Mouse (Mus musculus) kidney, embryonic 16.5 days (tissue): ENCODE results near the gene Gm49325. TPM values are rescaled to one million over a fixed set of nuclear protein-coding genes. Genes with fewer than 3 reads are reported as not detected.
A peak's percentile ranks its signal among the peaks of the same experiment; 100 is the strongest.

Experiments
- ATAC-seq: fragments of 200-750 bp; cut with Nextera tagmentation; 2 replicates; pipeline ENCODE4 v1.8.0; 2017; ENCODE audit warnings: moderate TSS enrichment; ENCODE audit not compliant: low FRiP score, low TSS enrichment
- H3K27ac ChIP-seq: fragments of 300-500 bp; sonication (generic); 2 replicates; pipeline ENCODE4 v1.5.1; 2014; ENCODE audit warnings: low read length
- H3K27me3 ChIP-seq: fragments of 300-500 bp; sonication (generic); 2 replicates; pipeline ENCODE4 v1.6.1; 2014; ENCODE audit warnings: low read length, control low read depth, mixed read lengths; ENCODE audit not compliant: insufficient read depth
- H3K36me3 ChIP-seq: fragments of 300-500 bp; sonication (generic); 2 replicates; pipeline ENCODE4 v1.6.1; 2014; ENCODE audit warnings: low read length, control low read depth, mixed read lengths; ENCODE audit not compliant: insufficient read depth
- H3K4me1 ChIP-seq: fragments of 300-500 bp; sonication (generic); 2 replicates; pipeline ENCODE4 v1.6.1; 2014; ENCODE audit warnings: low read length, control low read depth, mixed read lengths; ENCODE audit not compliant: insufficient read depth
- H3K4me2 ChIP-seq: fragments of 300-500 bp; sonication (generic); replicated peaks from 2 replicates; pipeline ENCODE4 v1.6.1; 2014; ENCODE audit warnings: low read depth, low read length
- H3K4me3 ChIP-seq: fragments of 300-500 bp; sonication (generic); 2 replicates; pipeline ENCODE4 v1.5.1; 2014; ENCODE audit warnings: mild to moderate bottlenecking, low read length
- H3K9ac ChIP-seq: fragments of 300-500 bp; sonication (generic); replicated peaks from 2 replicates; pipeline ENCODE4 v1.6.1; 2014; ENCODE audit warnings: low read length
- H3K9me3 ChIP-seq: fragments of 300-500 bp; sonication (generic); 2 replicates; pipeline ENCODE4 v1.6.1; 2016; ENCODE audit warnings: low read length, control low read depth
- WGBS: fragments of 180-500 bp; shearing (Covaris S2); extraction: QIAGEN DNeasy Blood & Tissue Kit; methylation state at CpG from one replicate; pipeline ENCODE4 v1.1.7; 2014; 5-methylcytosine and 5-hydroxymethylcytosine counted together
- polyA plus RNA-seq: library from polyadenylated mRNA; unstranded; fragments of >200 nt; fragmentation: Nextera tagmentation; extraction: Ambion mirVana; gene quantifications from 2 replicates; pipeline ENCODE4 v1.2.1, GENCODE M21; 2015

Gm49325 gene
- polyA plus RNA-seq, 1 experiment from 2014 or later = 2.2 TPM

DNA sequence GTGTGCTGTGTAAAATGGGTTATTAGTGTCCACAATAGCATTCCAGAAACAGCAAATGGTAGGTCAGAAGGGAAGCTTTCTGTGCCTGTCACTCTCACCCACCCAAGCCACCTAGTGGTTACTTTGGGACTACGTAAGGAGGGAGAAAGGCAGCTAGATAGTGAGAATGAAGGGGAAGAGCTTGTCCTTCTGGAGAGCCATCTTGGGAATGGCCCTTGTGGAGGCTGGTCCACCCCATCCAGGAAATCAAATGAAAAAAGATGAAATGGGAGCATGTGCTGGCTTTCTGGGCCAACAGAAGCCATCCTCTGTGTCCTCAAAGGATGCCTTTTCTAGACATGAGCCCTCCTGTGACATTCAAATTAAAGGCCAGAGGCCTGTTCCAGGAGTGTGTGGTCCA is 629 bp upstream of the Gm49325 start:
- H3K4me3 ChIP-seq = peak overlapping the region; percentile 64
- peak overlapping the region; percentile 98 for H3K27ac ChIP-seq
- H3K27me3 ChIP-seq = no peaks in the 10 kb centered on the region
- 17% methylated on average over 1 of the region's 1 CpGs for WGBS
- H3K4me2 ChIP-seq = peak overlapping the region; percentile 82
- peaks cover 14% of the 10 kb centered on the region for H3K4me1 ChIP-seq
- H3K9me3 ChIP-seq = no peaks in the 10 kb centered on the region
- peaks cover 15% of the 10 kb centered on the region for H3K36me3 ChIP-seq
- peak overlapping the region; percentile 85 for H3K9ac ChIP-seq
- ATAC-seq = 0 out of 2 replicates have a peak, but pooled peaks have one; percentile 28

DNA sequence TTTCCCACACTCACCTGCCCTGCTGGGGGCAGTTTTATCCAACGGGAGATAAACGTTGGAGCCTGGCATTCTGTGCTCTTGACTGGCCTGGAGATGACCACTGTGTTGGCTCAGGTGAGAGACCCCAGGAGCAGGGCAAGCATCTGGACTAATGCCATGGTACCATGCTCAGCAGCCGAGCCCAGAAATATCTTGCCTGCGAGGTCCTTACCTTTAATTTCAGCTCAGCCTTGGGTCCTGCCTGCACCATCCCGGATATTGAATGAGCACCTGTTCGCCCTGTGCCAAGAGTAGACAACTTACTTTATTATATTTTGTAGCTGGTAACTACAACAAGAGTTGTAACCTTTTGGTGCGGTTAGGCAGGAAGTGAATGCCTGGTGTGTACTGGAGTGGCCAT is 858 bp downstream of the Gm49325 start:
- Histone ChIP-seq H3K9me3 (no peaks in the 10 kb centered on the region), H3K4me1 (peaks cover 14% of the 10 kb centered on the region), H3K4me2 (peak overlapping the region; percentile 82), H3K27ac (peak overlapping the region; percentile 98; the same call in 1 of the 2 replicates), H3K4me3 (peak overlapping the region; percentile 64), H3K36me3 (peaks cover 30% of the 10 kb centered on the region), H3K27me3 (no peaks in the 10 kb centered on the region), H3K9ac (peak overlapping the region; percentile 85)
- WGBS = 36% methylated on average over 7 of the region's 7 CpGs
- peak; percentile 40 for ATAC-seq

DNA sequence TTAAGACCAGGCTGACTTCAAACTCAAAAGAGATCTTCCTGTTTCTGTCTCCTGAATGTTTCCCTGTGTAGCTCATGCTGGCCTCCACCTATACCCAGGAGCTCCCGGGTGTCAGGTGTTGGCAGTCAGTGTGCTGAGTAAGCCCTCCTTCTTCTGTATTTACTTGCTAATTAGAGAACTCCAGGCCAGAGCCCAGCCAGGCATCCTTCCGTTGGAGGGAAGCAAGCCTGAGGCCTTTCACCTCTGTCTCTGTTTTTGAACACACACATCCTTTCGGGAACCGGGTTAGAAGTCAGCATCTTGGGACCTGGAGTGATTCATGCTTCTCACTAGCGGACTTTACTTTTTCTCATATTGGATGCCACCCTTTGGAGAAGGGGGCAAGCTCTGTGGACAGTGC is 1.4 kb downstream of the Gm49325 start:
- WGBS = 57% methylated on average over 5 of the region's 5 CpGs
- Histone ChIP-seq H3K9ac (peak overlapping the region; percentile 85), H3K4me1 (peaks cover 14% of the 10 kb centered on the region), H3K4me2 (peak overlapping the region; percentile 82), H3K27ac (0 out of 2 replicates have a peak overlapping the region, but pooled peaks have one; percentile 9), H3K9me3 (no peaks in the 10 kb centered on the region), H3K27me3 (no peaks in the 10 kb centered on the region), H3K4me3 (peak overlapping the region; percentile 64), H3K36me3 (peaks cover 36% of the 10 kb centered on the region)
- no peak for ATAC-seq

DNA sequence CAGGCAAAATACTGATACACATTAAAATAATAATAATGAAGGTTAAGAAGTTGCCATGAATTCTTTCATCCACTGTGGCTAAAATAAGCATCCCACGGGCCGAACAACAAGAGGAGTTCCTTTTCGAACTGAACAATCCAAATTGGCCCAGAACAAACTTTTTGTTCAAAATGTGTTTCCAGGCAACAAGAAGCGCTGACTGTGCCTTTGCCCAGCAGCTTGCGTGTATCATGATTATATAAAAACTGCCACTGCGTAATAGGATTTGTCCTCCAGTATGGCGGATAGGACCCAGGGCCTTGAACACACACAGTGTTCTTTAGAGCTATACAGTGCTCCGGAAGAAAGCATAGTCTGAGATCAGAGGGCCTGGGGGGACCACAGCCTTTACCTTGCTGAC is 2.6 kb downstream of the Gm49325 start:
- H3K4me3 ChIP-seq = no peak overlapping the region
- no peak overlapping the region for H3K9ac ChIP-seq
- no peaks in the 10 kb centered on the region for H3K27me3 ChIP-seq
- H3K27ac ChIP-seq = no peak overlapping the region
- no peaks in the 10 kb centered on the region for H3K9me3 ChIP-seq
- H3K36me3 ChIP-seq = peaks cover 46% of the 10 kb centered on the region
- peaks cover 20% of the 10 kb centered on the region for H3K4me1 ChIP-seq
- 92% methylated on average over 8 of the region's 8 CpGs for WGBS
- ATAC-seq = no peak
- H3K4me2 ChIP-seq = no peak overlapping the region

DNA sequence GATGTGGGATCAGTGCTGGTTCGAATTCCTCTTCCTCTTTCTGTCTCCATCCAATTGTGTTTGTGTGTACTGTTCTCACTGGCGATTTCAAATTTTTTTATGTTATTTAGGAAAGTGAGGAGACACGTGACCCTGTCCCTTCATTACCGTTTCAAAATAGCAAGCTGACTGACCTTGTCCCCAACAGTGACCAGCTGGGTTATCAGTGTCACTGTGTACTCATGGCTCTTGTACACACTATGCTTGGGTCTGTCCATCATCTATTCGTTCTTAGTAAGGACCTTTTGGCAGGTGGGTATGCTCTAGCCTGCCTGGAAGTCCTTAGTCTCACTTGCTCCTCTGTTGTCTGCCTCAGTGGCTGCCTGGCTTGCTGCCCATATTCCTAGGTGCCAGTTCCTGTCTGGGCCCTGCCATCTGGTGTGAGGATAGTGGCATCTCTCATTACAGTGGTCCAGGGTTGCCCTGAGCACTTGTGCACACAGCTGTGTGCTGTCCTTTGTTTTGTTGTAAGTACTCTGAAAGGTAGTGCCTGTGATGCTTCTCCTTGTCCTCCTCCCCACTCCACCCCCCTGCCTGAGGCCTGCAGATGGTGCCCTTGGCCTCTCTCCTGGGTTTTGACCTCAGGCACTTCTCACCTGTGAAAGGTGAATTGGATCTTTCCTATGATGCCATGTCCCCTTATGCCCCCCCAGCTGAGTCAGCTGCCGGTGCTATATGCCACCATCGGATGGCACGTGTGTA is 4.4 kb downstream of the Gm49325 start:
- Histone ChIP-seq H3K9ac (no peak overlapping the region), H3K4me1 (peaks cover 20% of the 10 kb centered on the region), H3K9me3 (no peaks in the 10 kb centered on the region), H3K36me3 (peaks cover 61% of the 10 kb centered on the region), H3K4me2 (no peak overlapping the region), H3K4me3 (no peak overlapping the region), H3K27ac (no peak overlapping the region), H3K27me3 (no peaks in the 10 kb centered on the region)
- WGBS = 94% methylated on average over 8 of the region's 8 CpGs
- ATAC-seq = no peak

DNA sequence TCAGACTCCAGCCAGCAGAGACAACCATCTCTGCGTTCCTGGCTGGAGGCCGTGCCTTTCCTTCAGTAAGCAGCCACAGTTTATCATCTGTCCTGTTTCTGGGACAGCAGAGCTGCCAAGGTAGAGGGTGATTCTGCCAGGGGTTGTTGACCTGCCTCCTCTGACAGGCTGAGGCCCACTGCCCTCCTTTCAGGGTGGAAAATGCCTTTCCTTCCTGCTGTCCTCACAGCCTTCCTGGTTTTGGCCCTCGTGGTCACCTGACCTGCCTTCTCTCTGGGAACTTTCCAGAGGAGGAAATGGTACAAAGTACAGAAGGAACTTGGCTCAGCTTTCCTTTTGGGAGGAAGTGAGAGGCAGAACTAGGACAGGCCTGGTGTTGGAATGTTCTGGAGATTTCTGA is 7.4 kb downstream of the Gm49325 start:
- Histone ChIP-seq H3K4me1 (peaks cover 7% of the 10 kb centered on the region; the same call in 1 of the 2 replicates), H3K27me3 (no peaks in the 10 kb centered on the region), H3K9me3 (no peaks in the 10 kb centered on the region), H3K4me3 (no peak overlapping the region), H3K9ac (0 out of 2 replicates have a peak overlapping the region, but pooled peaks have one; percentile 38), H3K27ac (peak overlapping the region; percentile 67), H3K36me3 (peaks cover 82% of the 10 kb centered on the region), H3K4me2 (no peak overlapping the region)
- ATAC-seq = peak; percentile 76
- WGBS = 71% methylated on average over 3 of the region's 3 CpGs

DNA sequence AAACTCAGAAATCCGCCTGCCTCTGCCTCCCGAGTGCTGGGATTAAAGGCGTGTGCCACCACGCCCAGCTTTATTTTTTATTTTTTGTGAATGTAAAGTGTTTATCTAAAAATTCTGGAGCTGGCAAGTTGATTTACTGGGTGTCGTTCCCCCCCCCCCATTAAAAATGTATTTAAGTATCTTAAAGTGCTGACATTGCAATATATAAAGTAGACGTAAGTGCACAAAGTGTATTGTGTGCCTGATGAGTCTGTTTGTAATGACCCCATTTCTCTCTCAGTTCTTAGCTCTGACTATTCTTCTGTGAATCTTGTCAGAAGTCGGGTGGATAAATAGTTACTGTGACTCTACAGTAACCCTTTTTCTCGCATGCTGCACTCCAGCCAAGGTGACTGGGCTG is 9.7 kb downstream of the Gm49325 start:
- no peak overlapping the region for H3K9ac ChIP-seq
- H3K4me3 ChIP-seq = no peak overlapping the region
- 91% methylated on average over 8 of the region's 8 CpGs for WGBS
- H3K9me3 ChIP-seq = no peaks in the 10 kb centered on the region
- H3K27ac ChIP-seq = no peak overlapping the region
- peaks cover 7% of the 10 kb centered on the region; the same call in 1 of the 2 replicates for H3K4me1 ChIP-seq
- H3K27me3 ChIP-seq = no peaks in the 10 kb centered on the region
- ATAC-seq = no peak
- H3K36me3 ChIP-seq = peaks cover 73% of the 10 kb centered on the region
- no peak overlapping the region for H3K4me2 ChIP-seq

DNA sequence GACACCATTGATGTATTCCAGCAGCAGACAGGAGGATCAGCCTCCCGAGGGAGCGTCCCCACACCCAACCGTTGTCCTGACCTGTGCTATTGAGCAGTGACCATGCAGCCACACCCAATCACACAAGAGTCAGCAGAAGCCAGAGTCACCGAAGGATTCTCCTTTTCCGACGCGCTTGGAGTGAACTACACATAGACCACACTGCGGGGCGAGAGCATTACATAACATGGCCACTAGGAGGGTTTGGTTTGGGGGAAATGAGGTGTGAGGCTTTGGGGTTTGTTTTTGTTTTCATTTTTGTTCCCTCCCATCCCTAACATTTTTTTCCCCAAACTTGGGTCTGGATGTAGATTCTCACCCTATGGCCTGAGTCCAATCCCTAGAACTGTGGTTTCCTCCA is 10.2 kb downstream of the Gm49325 start:
- Histone ChIP-seq H3K36me3 (peaks cover 67% of the 10 kb centered on the region), H3K27ac (no peak overlapping the region), H3K4me1 (peaks cover 7% of the 10 kb centered on the region; the same call in 1 of the 2 replicates), H3K4me3 (no peak overlapping the region), H3K27me3 (no peaks in the 10 kb centered on the region), H3K4me2 (no peak overlapping the region), H3K9me3 (no peaks in the 10 kb centered on the region), H3K9ac (no peak overlapping the region)
- no peak for ATAC-seq
- WGBS = 92% methylated on average over 9 of the region's 9 CpGs

DNA sequence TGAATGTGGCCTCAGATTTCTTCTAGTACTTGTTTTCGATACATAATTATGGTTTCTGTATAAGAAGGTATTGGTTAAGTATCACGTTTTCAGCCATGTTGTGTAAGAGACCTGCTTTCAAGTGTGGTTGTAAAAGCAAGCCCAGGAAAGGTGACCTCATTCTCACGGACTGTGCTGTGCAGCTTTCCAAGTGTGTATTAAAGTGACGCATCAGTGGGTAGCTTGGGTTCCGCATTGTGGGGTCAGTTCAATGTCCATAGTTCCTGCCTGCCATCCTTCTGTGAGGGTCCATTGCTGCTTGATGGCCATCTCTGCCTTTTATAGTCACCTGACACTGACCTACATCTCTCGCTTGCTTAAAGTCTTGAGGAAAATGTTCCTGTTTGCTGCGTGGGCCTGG is 10.9 kb downstream of the Gm49325 start:
- H3K4me1 ChIP-seq = peaks cover 11% of the 10 kb centered on the region; the same call in 1 of the 2 replicates
- no peak for ATAC-seq
- no peaks in the 10 kb centered on the region for H3K9me3 ChIP-seq
- H3K4me3 ChIP-seq = no peak overlapping the region
- H3K9ac ChIP-seq = no peak overlapping the region
- WGBS = 91% methylated on average over 7 of the region's 7 CpGs
- H3K27ac ChIP-seq = no peak overlapping the region
- H3K36me3 ChIP-seq = peaks cover 60% of the 10 kb centered on the region
- H3K27me3 ChIP-seq = no peaks in the 10 kb centered on the region
- no peak overlapping the region for H3K4me2 ChIP-seq

DNA sequence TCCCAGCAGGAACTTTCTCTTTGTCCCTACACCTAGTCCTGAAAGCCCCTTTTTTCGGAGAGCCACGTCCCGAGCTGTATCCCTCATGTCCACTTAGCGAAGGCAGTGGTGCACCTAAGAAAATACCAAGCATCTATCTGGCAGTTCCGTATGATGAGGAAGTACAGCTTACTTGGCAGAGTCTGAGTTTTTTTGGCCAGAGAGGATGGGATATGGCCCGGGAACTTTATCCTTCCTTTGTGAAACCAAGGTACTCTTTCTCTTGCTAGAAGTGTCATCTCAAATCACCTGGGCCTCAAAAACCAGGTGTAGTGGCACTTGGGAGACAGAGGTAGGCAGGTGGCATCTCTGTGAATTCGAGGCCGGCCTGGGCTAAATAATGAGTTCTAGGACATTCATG is 15.5 kb downstream of the Gm49325 start:
- 78% methylated on average over 8 of the region's 8 CpGs for WGBS
- H3K27ac ChIP-seq = peak overlapping the region; percentile 96
- H3K27me3 ChIP-seq = no peaks in the 10 kb centered on the region
- peak overlapping the region; percentile 83 for H3K4me2 ChIP-seq
- peaks cover 19% of the 10 kb centered on the region for H3K36me3 ChIP-seq
- peaks cover 27% of the 10 kb centered on the region for H3K4me1 ChIP-seq
- no peak for ATAC-seq
- no peaks in the 10 kb centered on the region for H3K9me3 ChIP-seq
- peak overlapping the region; percentile 98 for H3K4me3 ChIP-seq
- peak overlapping the region; percentile 97 for H3K9ac ChIP-seq
